Mouse (Mus musculus) C2C12 (cell line): ENCODE data around the gene Ell3.

ENCODE experiments used
- CEBPB ChIP-seq: IDR thresholded peaks from one replicate; pipeline ENCODE4 v1.6.1; 2011; ENCODE audit warnings: low read depth, mild to moderate bottlenecking, control low read depth, moderate library complexity
- CTCF ChIP-seq: IDR thresholded peaks from one replicate; pipeline ENCODE4 v1.5.1; 2011; ENCODE audit not compliant: control insufficient read depth, insufficient read depth, insufficient read length
- MAX ChIP-seq: IDR thresholded peaks from one replicate; pipeline ENCODE4 v1.6.1; 2011; ENCODE audit warnings: mild to moderate bottlenecking, control low read depth
- MYOG ChIP-seq: IDR thresholded peaks from one replicate; pipeline ENCODE4 v1.6.1; 2011; ENCODE audit not compliant: control insufficient read depth, insufficient read length; ENCODE audit errors: extremely low read depth
- USF1 ChIP-seq: IDR thresholded peaks from one replicate; pipeline ENCODE4 v1.6.1; 2011; ENCODE audit warnings: low read depth, mild to moderate bottlenecking, control low read depth, moderate library complexity

DNA sequence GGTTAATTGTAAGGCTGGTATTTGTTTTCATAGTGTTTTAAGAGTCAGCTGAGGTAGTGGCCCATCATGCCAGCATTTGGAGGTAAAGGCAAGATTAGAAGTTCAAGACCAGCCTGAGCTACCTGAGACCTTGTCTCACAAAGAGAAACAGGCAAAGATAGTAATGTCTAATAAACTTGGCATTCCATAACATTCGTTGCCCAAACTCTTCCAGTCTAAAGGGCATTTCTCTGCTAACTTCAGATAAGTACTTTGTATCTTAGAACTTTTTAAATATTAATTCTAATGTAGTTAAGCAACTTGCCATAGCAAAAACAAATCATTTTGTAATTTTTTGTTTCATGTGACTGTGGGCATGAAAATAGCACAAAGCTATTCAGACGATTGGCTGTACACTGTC, 20.9 kb downstream of the Ell3 start:
- TF ChIP-seq CTCF: no peak
- no peak for TF ChIP-seq CEBPB
- no peak for TF ChIP-seq USF1
- no peak for TF ChIP-seq MYOG
- TF ChIP-seq MAX: no peak
